Mouse (Mus musculus) adipose tissue, adult 10 weeks (tissue): ENCODE data around the gene Evi5. TPM values are rescaled to one million over a fixed set of nuclear protein-coding genes. Genes with fewer than 3 reads are reported as not detected.

ENCODE experiments used
- polyA plus RNA-seq: library from polyadenylated mRNA; stranded (reverse); fragments of 350-450 nt; fragmentation: Illumina TruSeq; extraction: RNeasy Lipid Tissue Mini Kit (QIAGEN cat#74804); gene quantifications from one replicate; pipeline ENCODE4 v1.2.3, GENCODE M21; 2014; ENCODE audit warnings: low read depth, low replicate concordance

The Evi5 gene
- polyA plus RNA-seq: 18.3 TPM

GRCm38 (mm10) chr5:107874561-107875260, at the start of gene Evi5:
TSS of gene Evi5 (minus strand) at chr5:107875107.

GRCm38 (mm10) chr5:107900206-107901013, 25.5 kb upstream of the Evi5 start, which contains the start of gene Rpl5:
TSS of gene Rpl5 (plus strand) at chr5:107900502.

DNA sequence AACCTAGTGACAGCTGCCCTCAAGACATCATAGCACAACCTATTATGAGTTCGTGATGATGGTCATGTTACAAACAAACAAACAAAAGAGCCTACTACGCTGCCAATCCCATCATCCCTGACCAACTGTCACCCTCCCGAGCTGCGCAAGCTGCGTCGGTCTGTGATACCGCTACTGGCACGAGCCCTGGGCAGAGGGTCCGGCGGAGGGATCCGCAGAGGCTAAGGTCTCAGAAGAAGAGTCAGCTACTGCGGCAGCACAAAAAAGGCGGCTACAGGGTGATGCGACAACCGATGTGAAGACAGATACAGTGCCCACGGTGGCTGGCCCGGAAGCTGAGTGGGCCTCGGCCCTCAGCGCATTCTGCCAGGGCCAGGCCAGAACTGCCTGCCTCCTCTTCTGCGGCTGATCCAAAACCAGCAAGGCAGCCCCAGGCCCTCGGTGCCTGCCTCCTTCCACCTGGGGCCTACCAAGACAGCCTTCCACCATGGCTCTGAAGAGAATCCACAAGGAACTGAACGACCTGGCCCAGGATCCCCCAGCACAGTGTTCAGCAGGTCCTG, 44.8 kb downstream of the Evi5 start, which contains the start of gene Ube2d2b:
TSS of gene Ube2d2b (plus strand) at position 102 of the 563 bp plus-strand sequence.

DNA sequence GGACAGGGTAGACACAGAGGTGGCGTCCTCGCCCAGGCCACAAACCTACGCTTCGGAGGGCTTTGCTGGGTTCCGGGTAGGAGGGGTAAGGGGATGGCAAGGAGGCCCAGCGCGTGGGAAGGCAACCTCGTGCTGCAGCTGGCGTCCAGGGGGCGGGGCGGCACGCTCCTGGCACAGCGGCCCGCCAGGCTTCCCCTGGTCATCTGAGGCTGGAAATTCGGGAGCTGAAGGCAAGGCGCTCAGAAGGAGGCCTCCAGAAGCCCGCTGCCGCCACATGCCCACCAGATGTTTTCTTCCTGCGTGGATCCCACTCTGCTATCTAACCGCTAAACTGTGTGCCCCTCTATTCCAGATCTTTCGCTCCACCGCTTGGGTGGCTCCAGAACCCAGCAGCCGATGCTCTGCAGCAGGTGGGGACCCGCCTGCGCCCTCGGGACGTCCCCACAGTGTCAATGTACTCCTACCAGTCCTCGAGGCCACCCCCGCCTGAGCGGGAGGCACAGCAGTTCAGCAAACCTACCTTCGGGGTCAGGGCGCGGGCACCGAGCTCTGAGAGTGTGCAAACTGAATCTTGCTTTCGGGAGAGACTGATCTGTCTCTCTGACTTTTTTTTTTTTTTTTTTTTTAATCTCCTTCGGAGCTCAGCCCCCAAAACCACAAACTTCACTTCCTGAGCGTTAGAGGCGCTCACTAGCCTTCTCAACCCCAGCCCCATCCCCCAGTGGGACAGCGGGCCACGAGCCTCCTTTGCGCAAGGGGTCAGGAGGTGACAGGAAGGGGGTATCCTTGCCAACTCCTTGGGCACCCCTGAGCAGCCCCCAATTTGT, 149.3 kb downstream of the Evi5 start, which contains the start of gene Gfi1:
TSS of gene Gfi1 (minus strand) at position 602 of the 827 bp plus-strand sequence.

Other genes with a start within 250 kb of the Evi5 start
- 0.25 TPM for gene Gfi1, start 149.1 kb downstream of the Evi5 start, polyA plus RNA-seq
- 4.5 TPM for gene Ube2d2b, start 45.0 kb downstream of the Evi5 start, polyA plus RNA-seq
- 508 TPM for gene Rpl5, start 25.4 kb upstream of the Evi5 start, polyA plus RNA-seq
- 21.2 TPM for gene Fam69a, start 112.0 kb upstream of the Evi5 start, polyA plus RNA-seq
- gene Mtf2, start 190.6 kb upstream of the Evi5 start, polyA plus RNA-seq: 15.4 TPM